Mouse (Mus musculus) hindbrain, embryonic 10.5 days (tissue): ENCODE results near the gene Nup50. TPM values are rescaled to one million over a fixed set of nuclear protein-coding genes. Genes with fewer than 3 reads are reported as not detected.

Experiments
- DNase-seq: peaks from one replicate; pipeline ENCODE4 v3.0.0-alpha.2; 2017; ENCODE audit warnings: low spot score
- H3K27ac ChIP-seq: fragments of 300-500 bp; sonication (generic); 2 replicates; pipeline ENCODE4 v1.5.1; 2016; ENCODE audit warnings: mild to moderate bottlenecking, moderate library complexity
- H3K27me3 ChIP-seq: fragments of 300-500 bp; sonication (generic); 2 replicates; pipeline ENCODE4 v1.6.1; 2016; ENCODE audit warnings: mild to moderate bottlenecking; ENCODE audit not compliant: poor library complexity, insufficient read depth, severe bottlenecking
- H3K36me3 ChIP-seq: fragments of 300-500 bp; sonication (generic); 2 replicates; pipeline ENCODE4 v1.6.1; 2016; ENCODE audit warnings: mild to moderate bottlenecking, moderate library complexity
- H3K4me1 ChIP-seq: fragments of 300-500 bp; sonication (generic); replicated peaks from 2 replicates; pipeline ENCODE4 v1.6.1; 2016; ENCODE audit warnings: mild to moderate bottlenecking
- H3K4me3 ChIP-seq: fragments of 300-500 bp; sonication (generic); 2 replicates; pipeline ENCODE4 v1.5.1; 2016; ENCODE audit warnings: mild to moderate bottlenecking, moderate library complexity
- H3K9me3 ChIP-seq: fragments of 300-500 bp; sonication (generic); 2 replicates; pipeline ENCODE4 v1.6.1; 2016; ENCODE audit warnings: mild to moderate bottlenecking, moderate library complexity
- WGBS: fragments of 180-500 bp; shearing (Covaris S2); methylation state at CpG from one replicate; pipeline ENCODE4 v1.1.7; 2016; 5-methylcytosine and 5-hydroxymethylcytosine counted together
- polyA plus RNA-seq: library from polyadenylated mRNA; unstranded; fragments of >200 nt; fragmentation: Nextera tagmentation; extraction: Ambion mirVana; gene quantifications from 2 replicates; pipeline ENCODE4 v1.2.1, GENCODE M21; 2016

The Nup50 gene
- polyA plus RNA-seq, 1 experiment from 2014 or later, result 62.0 TPM

GRCm38 (mm10) chr15:84985516-84986160, 62.4 kb downstream of the Nup50 start:
- H3K4me3 ChIP-seq, result peak overlapping the region; percentile 1; the same call in 1 of the 2 replicates
- 89% methylated on average over 12 of the region's 12 CpGs for WGBS
- no peak overlapping the region for H3K27ac ChIP-seq
- peaks cover 13% of the 10 kb centered on the region; the same call in 1 of the 2 replicates for H3K27me3 ChIP-seq
- H3K4me1 ChIP-seq, result peaks cover 49% of the 10 kb centered on the region
- peaks cover 8% of the 10 kb centered on the region; the same call in 1 of the 2 replicates for H3K36me3 ChIP-seq
- H3K9me3 ChIP-seq, result no peaks in the 10 kb centered on the region
- DNase-seq, result no peak

GRCm38 (mm10) chr15:84986171-84987019, 63.2 kb downstream of the Nup50 start:
- Histone ChIP-seq H3K4me1 (peaks cover 49% of the 10 kb centered on the region), H3K27me3 (peaks cover 13% of the 10 kb centered on the region; the same call in 1 of the 2 replicates), H3K27ac (peak overlapping the region; percentile 91), H3K36me3 (peaks cover 8% of the 10 kb centered on the region; the same call in 1 of the 2 replicates), H3K9me3 (no peaks in the 10 kb centered on the region), H3K4me3 (peak overlapping the region; percentile 89)
- no peak for DNase-seq
- WGBS, result 69% methylated on average over 4 of the region's 4 CpGs

- H3K27ac ChIP-seq, result peak overlapping the region; percentile 91
- H3K4me3 ChIP-seq, result peak overlapping the region; percentile 89
- no peak for DNase-seq
- peaks cover 13% of the 10 kb centered on the region; the same call in 1 of the 2 replicates for H3K27me3 ChIP-seq
- no peaks in the 10 kb centered on the region for H3K9me3 ChIP-seq
- H3K36me3 ChIP-seq, result 0 out of 2 replicates have a peak, but pooled peaks cover 5% of the 10 kb centered on the region
- WGBS, result under 1% methylated on average over 53 of the region's 53 CpGs
- H3K4me1 ChIP-seq, result peaks cover 49% of the 10 kb centered on the region
Measured at GRCm38 (mm10) chr15:84987020-84987815, 64.0 kb downstream of the Nup50 start.

- Histone ChIP-seq H3K27me3 (peaks cover 13% of the 10 kb centered on the region; the same call in 1 of the 2 replicates), H3K36me3 (0 out of 2 replicates have a peak, but pooled peaks cover 5% of the 10 kb centered on the region), H3K27ac (peak within 1 kb of the TSS; percentile 91), H3K4me1 (peaks cover 44% of the 10 kb centered on the region), H3K9me3 (no peaks in the 10 kb centered on the region), H3K4me3 (peak within 1 kb of the TSS; percentile 89)
- peak; percentile 96 for DNase-seq
- WGBS, result 2% methylated on average over 59 of the region's 59 CpGs
Measured at GRCm38 (mm10) chr15:84987874-84988825, 64.9 kb downstream of the Nup50 start, which contains the start of gene 5031439G07Rik. 5031439G07Rik (minus strand) TSS chr15:84988551.

GRCm38 (mm10) chr15:84989098-84989497, 65.9 kb downstream of the Nup50 start:
- Histone ChIP-seq H3K27me3 (peaks cover 16% of the 10 kb centered on the region; the same call in 1 of the 2 replicates), H3K27ac (no peak overlapping the region), H3K4me1 (peaks cover 35% of the 10 kb centered on the region), H3K4me3 (peak overlapping the region; percentile 89; the same call in 1 of the 2 replicates), H3K36me3 (0 out of 2 replicates have a peak, but pooled peaks cover 5% of the 10 kb centered on the region), H3K9me3 (no peaks in the 10 kb centered on the region)
- 65% methylated on average over 3 of the region's 3 CpGs for WGBS
- DNase-seq, result no peak

- Histone ChIP-seq H3K36me3 (0 out of 2 replicates have a peak, but pooled peaks cover 5% of the 10 kb centered on the region), H3K4me1 (peaks cover 37% of the 10 kb centered on the region), H3K9me3 (no peaks in the 10 kb centered on the region), H3K27me3 (peaks cover 18% of the 10 kb centered on the region; the same call in 1 of the 2 replicates), H3K27ac (no peak overlapping the region), H3K4me3 (no peak overlapping the region)
- WGBS, result 67% methylated on average over 7 of the region's 7 CpGs
- DNase-seq, result no peak
Measured at GRCm38 (mm10) chr15:84989771-84990170, 66.6 kb downstream of the Nup50 start.

Other genes starting within 250 kb of the Nup50 start
- gene Arhgap8, start 203.4 kb upstream of the Nup50 start, polyA plus RNA-seq, result 3.5 and 3.8 TPM in 2 replicates
- gene Phf21b, start 67.4 kb upstream of the Nup50 start, polyA plus RNA-seq, result 10.7 and 30.8 TPM in 2 replicates
- gene Gm29666, start 3.4 kb upstream of the Nup50 start, polyA plus RNA-seq, result 0.90 and 1.2 TPM in 2 replicates
- 11.2 and 12.1 TPM in 2 replicates for gene 5031439G07Rik, start 65.1 kb downstream of the Nup50 start, polyA plus RNA-seq
- 0.15 and 0.47 TPM in 2 replicates for gene Upk3a, start 93.7 kb downstream of the Nup50 start, polyA plus RNA-seq
- gene Fam118a, start 105.5 kb downstream of the Nup50 start, polyA plus RNA-seq, result 29.6 and 37.2 TPM in 2 replicates
- gene Smc1b, start 208.6 kb downstream of the Nup50 start, polyA plus RNA-seq, result 0.15 TPM in 1 of 2 replicates, not detected in the other
- gene Ribc2, start 208.7 kb downstream of the Nup50 start, polyA plus RNA-seq, result 0.77 and 1.3 TPM in 2 replicates